Mouse (Mus musculus): ENCODE results near the gene Pmpca. TPM values are rescaled to one million over a fixed set of nuclear protein-coding genes. Genes with fewer than 3 reads are reported as not detected.

The Pmpca gene
- polyA plus RNA-seq, 1 experiment from 2014 or later, result 74.3 TPM

GRCm38 (mm10) chr2:26401023-26401422 is 11.9 kb downstream of the Pmpca start:
- no peak overlapping the region for H3K4me2 ChIP-seq (ENCODE audit: low read length)
- H3K27me3 ChIP-seq (ENCODE audit: insufficient read depth, low read length), result no peaks in the 10 kb centered on the region
- no peaks in the 10 kb centered on the region for H3K9me3 ChIP-seq (replicated peaks; ENCODE audit: low read length)
- DNase-seq (ENCODE audit: low spot score), result no peak
- TF ChIP-seq CTCF (IDR thresholded peaks at IDR 0.05; ENCODE audit: low read depth), result no peak
- WGBS, result 87% methylated on average over 4 of the region's 4 CpGs
- no peak for ATAC-seq (replicated peaks; ENCODE audit: low FRiP score, low read depth)
- no peaks in the 10 kb centered on the region for H3K4me1 ChIP-seq (replicated peaks; ENCODE audit: insufficient read depth, low read length)
- H3K36me3 ChIP-seq (ENCODE audit: insufficient read depth, low read length), result peaks cover 51% of the 10 kb centered on the region
- H3K4me3 ChIP-seq (replicated peaks; ENCODE audit: low read depth, low read length), result no peak overlapping the region
- H3K27ac ChIP-seq, result no peak overlapping the region
- no peak overlapping the region for H3K9ac ChIP-seq (ENCODE audit: low read depth, low read length)

- H3K36me3 ChIP-seq (ENCODE audit: insufficient read depth, low read length), result peaks cover 39% of the 10 kb centered on the region
Measured at GRCm38 (mm10) chr2:26402265-26402664, 13.1 kb downstream of the Pmpca start.

GRCm38 (mm10) chr2:26403306-26403705 is 14.2 kb downstream of the Pmpca start:
- H3K9ac ChIP-seq (ENCODE audit: low read depth, low read length), result no peak overlapping the region
- no peak overlapping the region for H3K27ac ChIP-seq
- DNase-seq (ENCODE audit: low spot score) (peak; percentile 21), ATAC-seq (replicated peaks; ENCODE audit: low FRiP score, low read depth) (0 out of 2 replicates have a peak, but pooled peaks have one; percentile 20)
- no peak overlapping the region for H3K4me2 ChIP-seq (ENCODE audit: low read length)
- no peaks in the 10 kb centered on the region for H3K9me3 ChIP-seq (replicated peaks; ENCODE audit: low read length)
- H3K4me1 ChIP-seq (replicated peaks; ENCODE audit: insufficient read depth, low read length), result peaks cover 21% of the 10 kb centered on the region
- WGBS, result 62% methylated on average over 8 of the region's 8 CpGs
- no peak for TF ChIP-seq CTCF (IDR thresholded peaks at IDR 0.05; ENCODE audit: low read depth)
- H3K27me3 ChIP-seq (ENCODE audit: insufficient read depth, low read length), result no peaks in the 10 kb centered on the region
- peaks cover 31% of the 10 kb centered on the region for H3K36me3 ChIP-seq (ENCODE audit: insufficient read depth, low read length)
- H3K4me3 ChIP-seq (replicated peaks; ENCODE audit: low read depth, low read length), result no peak overlapping the region

More at GRCm38 (mm10) chr2:26402265-26402664, 13.1 kb downstream of the Pmpca start:
- DNase-seq (ENCODE audit: low spot score) (no peak), ATAC-seq (replicated peaks; ENCODE audit: low FRiP score, low read depth) (no peak)
- Histone ChIP-seq H3K9ac (ENCODE audit: low read depth, low read length) (no peak overlapping the region), H3K27ac (no peak overlapping the region), H3K27me3 (ENCODE audit: insufficient read depth, low read length) (no peaks in the 10 kb centered on the region), H3K9me3 (replicated peaks; ENCODE audit: low read length) (no peaks in the 10 kb centered on the region), H3K4me1 (replicated peaks; ENCODE audit: insufficient read depth, low read length) (peaks cover 11% of the 10 kb centered on the region; the same call in 1 of the 2 replicates), H3K4me3 (replicated peaks; ENCODE audit: low read depth, low read length) (no peak overlapping the region), H3K4me2 (ENCODE audit: low read length) (no peak overlapping the region)
- TF ChIP-seq CTCF (IDR thresholded peaks at IDR 0.05; ENCODE audit: low read depth), result no peak
- WGBS, result 91% methylated on average over 1 of the region's 1 CpGs

GRCm38 (mm10) chr2:26408515-26409356 is 19.6 kb downstream of the Pmpca start, which contains the start of gene Inpp5e:
Inpp5e (minus strand) TSS chr2:26409203.
- Histone ChIP-seq H3K4me3 (replicated peaks; ENCODE audit: low read depth, low read length) (peak within 1 kb of the TSS; percentile 69), H3K27me3 (ENCODE audit: insufficient read depth, low read length) (no peaks in the 10 kb centered on the region), H3K27ac (peak within 1 kb of the TSS; percentile 85), H3K4me2 (ENCODE audit: low read length) (peak within 1 kb of the TSS; percentile 76), H3K4me1 (replicated peaks; ENCODE audit: insufficient read depth, low read length) (peaks cover 22% of the 10 kb centered on the region), H3K36me3 (ENCODE audit: insufficient read depth, low read length) (peaks cover 32% of the 10 kb centered on the region), H3K9me3 (replicated peaks; ENCODE audit: low read length) (no peaks in the 10 kb centered on the region), H3K9ac (ENCODE audit: low read depth, low read length) (peak within 1 kb of the TSS; percentile 92)
- 1% methylated on average over 57 of the region's 57 CpGs for WGBS
- TF ChIP-seq CTCF (IDR thresholded peaks at IDR 0.05; ENCODE audit: low read depth), result peak; percentile 98
- ATAC-seq (replicated peaks; ENCODE audit: low FRiP score, low read depth) (peak; percentile 91), DNase-seq (ENCODE audit: low spot score) (peak; percentile 96)

- DNase-seq (ENCODE audit: low spot score), result no peak
- Histone ChIP-seq H3K36me3 (ENCODE audit: insufficient read depth, low read length) (peaks cover 38% of the 10 kb centered on the region), H3K4me3 (replicated peaks; ENCODE audit: low read depth, low read length) (no peak overlapping the region; the same call in 1 of the 2 replicates), H3K4me1 (replicated peaks; ENCODE audit: insufficient read depth, low read length) (peaks cover 22% of the 10 kb centered on the region), H3K27ac (no peak overlapping the region), H3K9ac (ENCODE audit: low read depth, low read length) (no peak overlapping the region), H3K27me3 (ENCODE audit: insufficient read depth, low read length) (no peaks in the 10 kb centered on the region), H3K4me2 (ENCODE audit: low read length) (peak overlapping the region; percentile 76; the same call in 1 of the 2 replicates), H3K9me3 (replicated peaks; ENCODE audit: low read length) (no peaks in the 10 kb centered on the region)
- 61% methylated on average over 3 of the region's 3 CpGs for WGBS
- no peak for TF ChIP-seq CTCF (IDR thresholded peaks at IDR 0.05; ENCODE audit: low read depth)
- no peak for ATAC-seq (replicated peaks; ENCODE audit: low FRiP score, low read depth)
Measured at GRCm38 (mm10) chr2:26409362-26409761, 20.2 kb downstream of the Pmpca start.

GRCm38 (mm10) chr2:26410091-26410490 is 21.0 kb downstream of the Pmpca start:
- peaks cover 22% of the 10 kb centered on the region for H3K4me1 ChIP-seq (replicated peaks; ENCODE audit: insufficient read depth, low read length)

More at GRCm38 (mm10) chr2:26410091-26410490, 21.0 kb downstream of the Pmpca start:
- 71% methylated on average over 5 of the region's 5 CpGs for WGBS
- DNase-seq (ENCODE audit: low spot score) (no peak), ATAC-seq (replicated peaks; ENCODE audit: low FRiP score, low read depth) (no peak)
- Histone ChIP-seq H3K4me3 (replicated peaks; ENCODE audit: low read depth, low read length) (no peak overlapping the region), H3K9me3 (replicated peaks; ENCODE audit: low read length) (no peaks in the 10 kb centered on the region), H3K36me3 (ENCODE audit: insufficient read depth, low read length) (peaks cover 42% of the 10 kb centered on the region), H3K4me2 (ENCODE audit: low read length) (no peak overlapping the region), H3K27ac (peak overlapping the region; percentile 68; the same call in 1 of the 2 replicates), H3K9ac (ENCODE audit: low read depth, low read length) (no peak overlapping the region), H3K27me3 (ENCODE audit: insufficient read depth, low read length) (no peaks in the 10 kb centered on the region)
- TF ChIP-seq CTCF (IDR thresholded peaks at IDR 0.05; ENCODE audit: low read depth), result 0 out of 2 replicates have a peak, but pooled peaks have one; percentile 19

Measured in kidney, postnatal 0 days (tissue).